Mouse (Mus musculus) heart, adult 18-20 months (tissue): ENCODE measurements at regions not wholly inside any gene's neighbourhood (a gene's known extent, or its start where the extent isn't known, plus 50 kb on each side); places are given as distances from the start of the nearest gene placed in this dataset.

Source experiments
- DNase-seq, 2 experiments: peaks; one replicate each; pipeline ENCODE4 v3.0.0; 2021 to 2022; ENCODE audit warnings: mixed read lengths in 1 of 2

DNA sequence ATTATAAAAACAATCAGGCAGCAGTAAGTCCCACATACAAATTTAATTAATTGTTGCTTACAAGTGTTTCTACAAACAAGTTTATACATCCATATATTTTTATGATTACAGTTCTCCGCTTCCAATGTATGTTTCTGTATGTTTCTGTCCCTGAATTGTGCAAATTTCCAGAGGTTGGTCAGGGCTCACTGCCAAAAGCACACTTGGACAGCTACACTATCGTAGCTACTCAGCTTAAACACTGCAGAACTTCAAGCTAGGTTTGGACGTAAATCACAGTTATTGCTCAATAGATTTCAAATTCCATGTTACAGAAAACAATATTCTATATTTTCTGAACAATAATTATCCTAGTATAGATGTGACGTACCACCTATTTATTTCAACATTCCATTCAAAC lies 646.8 kb upstream of the Cited2 start:
- no peak for DNase-seq

DNA sequence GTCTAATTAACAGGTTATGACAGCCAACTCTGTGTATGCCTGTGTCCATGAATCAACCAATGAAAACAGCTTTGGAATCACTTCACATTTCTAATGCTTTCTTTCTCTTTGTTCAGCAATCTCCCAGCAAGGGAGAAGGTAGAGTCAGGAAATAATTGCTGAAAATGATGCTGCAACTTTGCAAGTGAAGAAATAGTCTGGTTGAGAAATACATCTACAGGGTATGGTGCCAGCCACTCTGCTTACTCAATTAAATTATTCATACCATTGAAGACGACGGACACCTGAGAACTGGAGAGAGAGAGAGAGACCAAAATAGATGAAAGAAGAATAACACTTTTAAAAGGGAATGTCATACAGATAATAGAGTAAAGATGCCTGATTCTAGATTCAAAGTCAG lies 645.4 kb upstream of the Cited2 start:
- no peak for DNase-seq

GRCm38 (mm10) chr10:17080818-17081217 lies 642.2 kb upstream of the Cited2 start:
- no peak for DNase-seq

DNA sequence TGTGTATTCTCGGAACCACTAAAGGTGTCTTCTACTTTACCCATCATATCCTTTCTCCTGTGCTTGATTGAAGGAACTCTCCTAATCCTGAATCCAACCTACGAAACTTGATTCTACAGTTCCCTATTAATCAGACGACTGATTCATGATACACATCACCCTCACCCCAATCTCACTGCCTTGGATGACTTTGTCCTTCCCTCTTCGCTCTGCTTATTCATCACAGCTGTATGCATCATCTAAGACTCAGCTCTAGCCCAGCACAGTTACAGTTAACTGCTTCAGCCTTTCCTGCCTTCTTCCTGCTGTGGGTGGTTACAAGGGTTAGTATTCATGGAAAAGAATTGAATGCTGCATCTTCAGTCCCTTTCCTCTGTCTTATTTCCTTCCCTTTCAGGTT lies 640.1 kb upstream of the Cited2 start:
- DNase-seq, result no peak

GRCm38 (mm10) chr10:17102065-17102464 lies 621.0 kb upstream of the Cited2 start:
- DNase-seq, result no peak

DNA sequence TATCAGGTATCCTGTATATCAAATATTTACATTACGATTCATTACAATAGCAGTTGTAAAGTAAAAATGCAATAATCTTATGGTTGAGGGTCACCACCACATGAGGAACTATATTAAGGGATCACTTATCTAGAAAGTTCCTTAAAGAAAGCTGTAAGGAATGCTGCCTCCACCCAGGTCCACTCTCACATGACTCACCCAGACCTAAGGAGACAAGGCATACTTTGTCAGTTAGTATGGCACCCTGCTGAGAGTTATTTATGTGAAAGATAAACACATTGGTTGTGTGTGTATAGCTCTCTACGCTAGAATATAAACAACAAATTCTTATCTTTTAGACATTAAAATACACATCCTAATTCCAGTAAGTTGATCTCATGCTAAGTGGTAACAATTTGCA lies 619.6 kb upstream of the Cited2 start:
- no peak for DNase-seq

- DNase-seq, result no peak
Measured at GRCm38 (mm10) chr10:17106831-17107230, 616.2 kb upstream of the Cited2 start.

DNA sequence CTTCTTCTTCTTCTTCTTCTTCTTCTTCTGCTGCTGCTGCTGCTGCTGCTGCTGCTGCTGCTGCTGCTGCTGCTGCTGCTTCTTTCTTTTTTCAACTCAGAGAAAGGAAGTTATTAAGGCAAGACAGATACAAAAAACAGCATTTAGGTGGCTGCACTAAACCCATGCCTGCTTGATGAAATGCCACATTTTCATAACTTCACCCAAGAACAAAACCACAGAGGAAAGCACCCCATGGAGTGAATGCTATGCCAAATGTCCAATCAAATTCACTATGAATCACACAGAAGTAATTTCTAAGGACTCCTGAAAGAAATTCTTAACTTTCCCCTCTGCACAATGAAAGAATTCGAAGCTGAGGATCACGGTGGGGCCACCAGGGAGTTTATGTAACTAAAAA lies 611.9 kb upstream of the Cited2 start:
- DNase-seq, result no peak

DNA sequence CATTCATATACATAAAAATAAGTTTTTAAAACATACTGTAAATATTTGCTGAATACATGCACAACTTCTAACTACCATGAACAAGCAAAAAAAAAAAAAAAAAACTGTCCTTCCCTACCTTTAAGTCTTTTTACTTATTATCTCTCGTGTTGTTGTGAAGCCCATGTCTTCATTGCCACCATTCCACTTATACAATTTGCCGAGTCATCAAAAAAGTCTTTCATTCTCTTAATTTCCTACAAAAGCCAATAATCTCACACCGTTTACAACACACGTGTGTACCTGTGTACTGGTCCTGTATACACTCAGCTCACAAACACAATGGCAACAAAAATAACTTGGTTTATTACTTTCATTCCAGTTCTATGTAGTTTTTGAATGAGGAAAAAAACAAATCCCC lies 608.2 kb upstream of the Cited2 start:
- no peak for DNase-seq

DNA sequence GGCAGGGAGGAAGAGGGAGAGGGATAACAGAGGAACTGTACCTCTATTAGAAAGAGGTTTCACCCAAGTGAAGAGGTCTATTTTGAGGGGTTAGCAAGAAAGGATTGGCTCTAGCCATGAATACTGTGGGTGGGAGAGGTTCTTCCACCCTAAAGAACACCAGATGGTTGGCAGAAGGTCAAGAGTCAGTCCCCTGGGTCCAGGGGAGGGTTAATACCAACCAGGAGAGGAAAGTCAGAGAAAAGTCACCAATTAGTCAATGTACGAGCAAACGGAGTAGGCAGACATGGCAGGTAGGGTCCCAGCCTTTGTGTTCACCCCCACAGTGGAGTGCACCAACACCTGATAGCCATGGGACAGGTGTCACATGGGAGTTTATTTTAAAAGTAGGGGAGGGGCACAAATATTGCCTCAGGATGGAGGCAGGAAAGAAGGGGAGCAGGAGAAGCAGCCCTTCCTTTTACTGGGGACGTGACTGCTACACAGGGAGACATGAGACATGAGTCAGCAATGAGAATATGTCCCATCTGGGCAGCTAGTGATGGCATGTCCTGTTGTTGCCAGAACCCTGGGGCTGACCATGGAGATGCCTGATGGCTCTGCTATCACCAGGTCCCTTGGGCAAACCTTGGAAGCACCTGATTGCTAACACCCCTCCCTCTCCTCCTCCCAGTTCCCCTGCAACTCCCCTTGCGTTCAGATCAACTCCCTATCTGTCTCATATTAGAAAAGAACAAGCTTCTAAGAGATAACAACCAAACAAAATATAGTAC lies 593.4 kb upstream of the Cited2 start:
- DNase-seq, result no peak

- no peak for DNase-seq
Measured at GRCm38 (mm10) chr10:17130661-17131060, 592.4 kb upstream of the Cited2 start.

DNA sequence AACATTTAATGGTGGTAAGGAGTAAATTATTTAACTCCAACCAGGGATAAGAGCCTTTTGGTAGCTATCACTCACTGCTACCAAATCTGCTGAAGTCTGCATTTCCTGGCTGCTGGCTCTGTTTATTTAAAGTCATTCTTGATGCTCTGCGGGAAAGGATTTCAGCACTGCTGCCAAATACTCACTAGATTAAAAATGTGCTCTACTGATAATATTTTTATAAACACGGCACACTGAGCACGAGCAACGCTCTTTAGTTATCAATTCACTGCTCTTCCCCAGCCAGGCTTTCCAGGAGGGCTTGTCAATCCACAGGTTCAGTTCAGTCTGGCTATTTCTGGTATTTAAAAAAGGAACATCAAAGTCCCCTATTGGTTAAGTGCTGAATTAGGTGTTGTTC lies 591.3 kb upstream of the Cited2 start:
- peak; percentile 48 to 62 for DNase-seq

GRCm38 (mm10) chr10:17175385-17175784 lies 547.6 kb upstream of the Cited2 start:
- peak; percentile 9 to 17 for DNase-seq

DNA sequence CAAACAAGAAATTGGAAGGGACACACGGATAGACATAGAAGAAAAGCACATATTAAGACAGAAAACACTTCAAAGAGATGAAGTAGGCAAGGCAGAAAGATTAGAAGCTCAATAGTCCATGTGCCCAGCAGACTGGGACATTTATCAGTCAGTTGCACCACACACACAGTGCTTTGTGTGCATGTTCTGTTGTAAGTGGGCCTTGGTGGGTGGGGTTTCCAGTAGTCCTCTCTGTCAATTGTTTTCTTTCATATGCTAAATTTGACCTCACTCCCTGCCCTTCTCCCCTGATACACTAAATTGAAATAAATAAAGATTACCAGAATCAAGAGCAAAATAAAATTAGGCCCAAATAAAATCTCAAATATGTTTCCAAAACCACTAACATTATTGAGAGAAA lies 546.0 kb upstream of the Cited2 start:
- no peak for DNase-seq

DNA sequence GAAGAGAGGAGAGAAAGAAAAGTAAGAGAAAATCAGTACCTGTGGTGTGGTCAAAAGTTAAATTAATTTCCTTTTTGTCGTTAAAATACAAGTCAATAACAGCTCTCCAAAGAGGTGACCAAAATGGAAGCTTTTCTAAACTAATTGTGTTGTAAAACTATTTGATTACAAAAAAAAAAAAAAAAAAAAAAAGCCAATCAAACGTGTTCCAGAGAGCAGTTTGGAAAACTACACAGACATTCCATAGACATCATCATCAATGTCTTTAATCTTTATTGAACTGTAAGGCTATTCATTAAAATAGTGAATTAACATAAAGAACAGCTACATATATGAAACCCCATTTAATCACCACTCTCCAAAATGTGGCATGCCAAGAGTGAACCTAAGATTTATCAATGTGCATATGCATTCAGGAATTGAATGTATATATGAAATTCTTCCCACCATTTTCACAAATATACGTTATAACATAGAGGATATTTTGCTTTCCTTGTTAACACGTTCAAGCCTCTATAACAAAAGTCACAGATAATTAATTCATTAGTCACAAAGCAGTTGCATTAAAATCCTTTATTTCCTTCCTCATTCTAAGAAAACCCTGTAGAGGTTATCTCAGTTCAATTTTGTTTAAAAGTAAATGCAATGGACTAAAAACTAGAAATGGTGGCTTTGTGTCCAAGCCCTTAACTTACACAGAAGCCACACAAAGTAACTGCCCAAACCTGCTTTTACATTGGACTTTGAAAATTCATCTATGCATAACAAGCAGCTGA lies 545.3 kb upstream of the Cited2 start:
- DNase-seq, result no peak

GRCm38 (mm10) chr10:17178627-17179026 lies 544.4 kb upstream of the Cited2 start:
- DNase-seq, result no peak

DNA sequence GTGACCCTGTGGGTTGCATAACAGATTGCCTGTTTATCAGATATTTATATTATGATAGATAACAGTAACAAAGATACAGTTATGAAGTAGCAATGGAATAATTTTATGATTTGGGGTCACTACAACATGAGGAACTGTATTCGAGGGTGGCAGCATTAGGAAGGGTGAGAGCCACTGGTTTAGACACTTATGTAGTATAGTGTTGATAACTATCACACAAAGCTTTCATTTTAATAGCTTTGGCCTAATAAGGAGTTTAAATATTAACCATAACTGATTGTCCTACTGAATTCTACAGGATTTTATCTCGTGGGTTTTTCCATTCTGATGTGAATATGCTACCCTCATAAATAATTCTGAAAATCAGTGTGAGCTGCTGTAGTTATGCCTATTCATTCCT lies 538.6 kb upstream of the Cited2 start:
- DNase-seq, result no peak

GRCm38 (mm10) chr10:17196205-17196604 lies 526.8 kb upstream of the Cited2 start:
- no peak for DNase-seq

DNA sequence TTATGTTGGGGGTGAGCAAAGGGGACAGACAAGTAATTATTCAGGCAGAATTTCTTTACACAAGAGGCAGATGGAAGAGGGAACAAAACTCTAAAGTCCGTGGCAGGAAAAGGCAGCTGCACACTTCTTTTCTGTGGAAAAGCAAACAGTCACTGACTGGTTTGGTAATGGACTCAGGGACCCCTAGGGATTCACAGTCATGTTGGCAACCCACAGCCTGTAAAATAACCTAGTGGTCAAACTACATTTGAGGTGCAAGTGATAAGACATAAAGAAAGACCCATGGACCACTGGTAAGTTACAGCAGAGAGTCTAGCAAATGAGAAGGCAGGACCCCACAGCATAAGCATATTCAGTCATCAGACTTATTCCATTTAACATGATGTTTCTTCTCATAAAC lies 526.4 kb upstream of the Cited2 start:
- no peak for DNase-seq

- no peak for DNase-seq
Measured at GRCm38 (mm10) chr10:17200524-17201426, 522.2 kb upstream of the Cited2 start.

DNA sequence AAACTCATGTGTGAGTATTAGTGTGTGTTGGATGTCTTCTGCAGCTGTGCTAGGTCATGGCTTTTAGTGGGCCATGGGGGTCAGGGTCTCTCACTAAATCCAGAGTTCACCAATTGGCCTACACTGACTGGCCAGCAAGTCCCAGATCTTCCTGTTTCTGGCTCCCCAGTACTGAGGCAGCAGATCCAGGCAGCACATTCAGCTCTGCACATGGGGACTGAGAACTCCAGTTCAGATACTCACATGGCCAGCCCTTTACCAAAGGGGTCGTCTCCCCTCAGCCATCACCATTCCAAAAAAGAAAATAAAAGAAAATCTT lies 521.6 kb upstream of the Cited2 start:
- DNase-seq, result peak in 1 of 2 experiments; percentile 15

DNA sequence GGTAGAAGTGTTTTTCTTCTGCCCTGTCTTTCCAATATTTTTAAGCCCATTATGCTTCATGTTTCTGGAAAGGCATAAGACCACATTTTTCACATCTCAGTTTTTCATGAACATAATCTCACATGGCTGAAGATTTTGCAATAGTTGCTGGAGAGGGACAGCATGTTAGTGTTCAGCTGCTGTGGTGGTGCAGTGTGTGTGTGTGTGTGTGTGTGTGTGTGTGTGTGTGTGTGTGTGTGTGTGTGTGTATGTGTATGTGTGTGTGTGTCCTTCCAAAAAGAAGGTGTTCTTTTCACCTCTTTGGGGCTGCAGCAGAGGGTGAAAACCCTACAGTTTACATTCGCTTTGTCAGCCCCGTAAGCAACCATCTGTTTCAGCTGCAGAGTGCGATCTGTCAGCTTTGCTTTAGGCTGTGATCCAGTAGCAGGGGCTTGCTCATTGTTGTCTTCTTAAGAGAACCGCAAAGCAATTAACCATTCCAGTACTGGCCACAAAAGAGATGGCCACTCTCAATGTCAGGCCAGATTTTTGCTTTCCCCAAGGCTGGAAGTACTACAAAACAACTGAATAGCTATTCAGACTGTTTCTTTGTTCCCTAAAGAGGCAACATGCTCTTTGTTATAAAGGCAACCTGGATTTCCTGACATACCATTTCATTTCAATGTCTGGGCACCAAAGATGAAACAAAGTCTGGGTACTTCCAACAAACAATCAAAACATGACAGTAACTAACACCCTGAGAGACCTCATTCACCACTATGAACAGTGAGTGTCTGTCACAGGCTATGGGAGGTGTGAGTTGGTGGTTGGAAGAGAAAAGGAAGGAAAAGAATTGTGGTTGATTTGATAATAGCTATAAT lies 520.2 kb upstream of the Cited2 start:
- peak in 1 of 2 experiments; percentile 20 for DNase-seq
